Mouse (Mus musculus) liver, adult 2 months (tissue): ENCODE data around the gene Nsun2. TPM values are rescaled to one million over a fixed set of nuclear protein-coding genes. Genes with fewer than 3 reads are reported as not detected.

Source experiments
- DNase-seq: peaks from one replicate; pipeline ENCODE4 v3.0.0-alpha.2; 2011; ENCODE audit warnings: low read depth, low spot score; ENCODE audit errors: extremely low read depth
- H3K27ac ChIP-seq: fragments of 200-500 bp; replicated peaks from 2 replicates; pipeline ENCODE4 v1.5.1; 2012; ENCODE audit warnings: low read depth, mild to moderate bottlenecking, control low read depth, inconsistent platforms, low read length; ENCODE audit not compliant: insufficient read depth
- H3K27me3 ChIP-seq: fragments of 200-500 bp; 2 replicates; pipeline ENCODE4 v1.6.1; 2012; ENCODE audit warnings: mild to moderate bottlenecking, moderate library complexity, low read length, inconsistent platforms; ENCODE audit not compliant: control insufficient read depth, insufficient read depth
- H3K36me3 ChIP-seq: fragments of 200-500 bp; 2 replicates; pipeline ENCODE4 v1.6.1; 2012; ENCODE audit warnings: low read length, inconsistent platforms; ENCODE audit not compliant: control insufficient read depth, insufficient read depth
- H3K4me1 ChIP-seq: fragments of 200-500 bp; 2 replicates; pipeline ENCODE4 v1.6.1; 2011; ENCODE audit warnings: low read length; ENCODE audit not compliant: control insufficient read depth, insufficient read depth
- H3K4me3 ChIP-seq: fragments of 200-500 bp; 2 replicates; pipeline ENCODE4 v1.5.1; 2011; ENCODE audit warnings: low read depth, mild to moderate bottlenecking, control low read depth, low read length, moderate library complexity; ENCODE audit not compliant: insufficient read depth
- H3K79me2 ChIP-seq: fragments of 200-500 bp; 2 replicates; pipeline ENCODE4 v1.6.1; 2012; ENCODE audit warnings: inconsistent platforms, mild to moderate bottlenecking, low read length, moderate library complexity; ENCODE audit not compliant: control insufficient read depth, insufficient read depth
- H3K9ac ChIP-seq: fragments of 200-500 bp; 2 replicates; pipeline ENCODE4 v1.6.1; 2012; ENCODE audit warnings: low read depth, mild to moderate bottlenecking, control low read depth, inconsistent platforms, low read length
- CTCF ChIP-seq: fragments of 200-500 bp; IDR thresholded peaks from 2 replicates; pipeline ENCODE4 v1.5.1; 2011; ENCODE audit warnings: low read depth, low read length, control low read depth
- POLR2A ChIP-seq: fragments of 200-500 bp; IDR thresholded peaks from 2 replicates; pipeline ENCODE4 v1.6.1; 2011; ENCODE audit warnings: low read length, control low read depth; ENCODE audit not compliant: insufficient read depth; ENCODE audit errors: extremely low read depth
- WGBS: fragments of 180-500 bp; shearing (Covaris S2); methylation state at CpG from one replicate; pipeline ENCODE4 v1.1.7; 2018; 5-methylcytosine and 5-hydroxymethylcytosine counted together
- polyA plus RNA-seq: library from polyadenylated mRNA; depleted of rRNA; stranded (reverse); fragments of >200 nt; gene quantifications from 2 replicates; pipeline ENCODE4 v1.2.3, GENCODE M21; 2012
- total RNA-seq: library from RNA; depleted of rRNA; stranded (reverse); fragments of >200 nt; gene quantifications from 2 replicates; pipeline ENCODE4 v1.2.3, GENCODE M21; 2014

Nsun2 gene
- total and polyA plus RNA-seq, 2 experiments = 48.3 to 74.1 TPM

DNA sequence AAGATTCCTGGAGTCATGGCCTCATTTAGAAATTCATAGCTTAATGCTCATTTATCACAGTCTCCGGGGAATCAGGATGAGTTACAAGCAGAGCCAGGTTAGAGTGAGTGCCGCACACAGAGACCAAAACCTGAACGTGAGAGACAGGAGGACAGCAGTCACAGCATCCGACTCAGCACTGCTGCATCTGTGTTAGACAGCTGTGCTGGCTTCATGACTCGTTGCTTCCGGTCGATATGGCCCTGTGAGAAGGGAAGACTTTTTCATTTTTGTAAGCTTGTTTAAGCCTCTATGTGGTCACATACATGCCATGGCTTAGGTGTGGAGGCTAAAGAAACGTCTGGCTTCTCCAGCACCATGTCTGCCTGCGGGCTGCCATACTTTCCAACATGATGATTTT is 104.1 kb downstream of the Nsun2 start:
- H3K27ac ChIP-seq = peak overlapping the region; percentile 94

GRCm38 (mm10) chr13:69638108-69638626 is 104.6 kb downstream of the Nsun2 start:
- no peaks in the 10 kb centered on the region for H3K27me3 ChIP-seq
- peak; percentile 97 for DNase-seq
- 35% methylated on average over 6 of the region's 6 CpGs for WGBS
- H3K27ac ChIP-seq = peak overlapping the region; percentile 94
- peak overlapping the region; percentile 55 for H3K9ac ChIP-seq
- no peaks in the 10 kb centered on the region for H3K79me2 ChIP-seq
- TF ChIP-seq POLR2A (0 out of 2 replicates have a peak, but pooled peaks have one; percentile 7), CTCF (no peak)
- peaks cover 39% of the 10 kb centered on the region for H3K4me1 ChIP-seq
- H3K4me3 ChIP-seq = peak overlapping the region; percentile 10
- peaks cover 19% of the 10 kb centered on the region; the same call in 1 of the 2 replicates for H3K36me3 ChIP-seq

More for the DNA sequence above, 104.1 kb downstream of the Nsun2 start:
- H3K4me1 ChIP-seq = peaks cover 34% of the 10 kb centered on the region
- H3K27me3 ChIP-seq = no peaks in the 10 kb centered on the region
- WGBS = 39% methylated on average over 9 of the region's 9 CpGs
- H3K79me2 ChIP-seq = no peaks in the 10 kb centered on the region
- TF ChIP-seq POLR2A (no peak), CTCF (no peak)
- peak; percentile 59 for DNase-seq
- peaks cover 20% of the 10 kb centered on the region; the same call in 1 of the 2 replicates for H3K36me3 ChIP-seq
- H3K9ac ChIP-seq = peak overlapping the region; percentile 55
- no peak overlapping the region for H3K4me3 ChIP-seq

GRCm38 (mm10) chr13:69639251-69639650 is 105.7 kb downstream of the Nsun2 start:
- Histone ChIP-seq H3K36me3 (peaks cover 11% of the 10 kb centered on the region; the same call in 1 of the 2 replicates), H3K27ac (peak overlapping the region; percentile 98), H3K79me2 (no peaks in the 10 kb centered on the region), H3K27me3 (no peaks in the 10 kb centered on the region), H3K9ac (peak overlapping the region; percentile 58; the same call in 1 of the 2 replicates), H3K4me1 (peaks cover 47% of the 10 kb centered on the region), H3K4me3 (peak overlapping the region; percentile 23)
- WGBS = 54% methylated on average over 5 of the region's 5 CpGs
- TF ChIP-seq CTCF (no peak), POLR2A (no peak)
- DNase-seq = peak; percentile 59

- H3K4me1 ChIP-seq = peaks cover 50% of the 10 kb centered on the region
- H3K36me3 ChIP-seq = peaks cover 7% of the 10 kb centered on the region; the same call in 1 of the 2 replicates
- no peak for TF ChIP-seq POLR2A
- no peak for TF ChIP-seq CTCF
- peak overlapping the region; percentile 4 for H3K4me3 ChIP-seq
- no peaks in the 10 kb centered on the region for H3K79me2 ChIP-seq
- H3K27me3 ChIP-seq = no peaks in the 10 kb centered on the region
- H3K9ac ChIP-seq = peak overlapping the region; percentile 45
- H3K27ac ChIP-seq = peak overlapping the region; percentile 86
- WGBS = 63% methylated on average over 4 of the region's 4 CpGs
- no peak for DNase-seq
Observed at GRCm38 (mm10) chr13:69640126-69640525, 106.6 kb downstream of the Nsun2 start.

DNA sequence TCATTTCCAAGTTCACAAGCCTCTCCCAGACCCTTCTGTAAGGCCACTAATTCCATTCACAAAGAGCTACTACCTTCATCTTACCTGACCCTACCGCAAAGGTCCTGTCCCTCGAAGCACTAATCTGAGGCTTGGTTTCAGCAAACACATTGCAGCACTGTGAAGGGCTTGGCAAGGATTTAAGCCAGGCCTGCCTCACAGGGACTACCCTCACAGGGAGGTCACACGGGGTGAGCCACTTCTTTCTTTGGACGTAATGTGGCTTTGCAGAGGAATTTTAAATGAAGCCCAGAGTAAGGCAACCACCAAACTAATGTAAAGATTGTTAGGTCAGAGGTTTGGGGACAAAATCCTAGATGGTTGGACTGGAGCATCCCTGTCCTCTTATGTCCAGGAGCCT is 107.0 kb downstream of the Nsun2 start:
- Histone ChIP-seq H3K9ac (no peak overlapping the region), H3K79me2 (no peaks in the 10 kb centered on the region), H3K27me3 (no peaks in the 10 kb centered on the region), H3K4me1 (peaks cover 50% of the 10 kb centered on the region), H3K27ac (peak overlapping the region; percentile 91), H3K36me3 (peaks cover 2% of the 10 kb centered on the region; the same call in 1 of the 2 replicates), H3K4me3 (no peak overlapping the region)
- TF ChIP-seq CTCF (no peak), POLR2A (no peak)
- 23% methylated on average over 4 of the region's 4 CpGs for WGBS
- peak; percentile 84 for DNase-seq

DNA sequence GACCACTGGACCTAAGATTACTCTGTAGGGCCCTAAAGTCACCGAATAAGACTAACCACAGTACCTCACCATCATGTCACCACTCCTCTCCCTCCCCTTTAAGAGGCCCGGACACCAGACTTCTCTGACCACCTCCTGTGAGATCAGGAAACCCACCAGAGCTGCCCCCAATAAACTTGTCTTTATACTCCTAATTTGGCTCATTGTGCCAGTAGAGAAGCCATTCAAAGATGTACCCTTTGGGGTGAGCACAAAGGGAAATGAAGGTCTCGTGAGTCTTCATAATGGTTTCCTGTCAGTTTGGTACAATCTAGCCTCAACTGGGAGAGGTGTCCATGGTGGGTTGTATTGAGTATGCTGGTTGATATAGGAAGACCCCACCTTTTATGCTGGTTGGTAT is 107.5 kb downstream of the Nsun2 start:
- Histone ChIP-seq H3K27me3 (no peaks in the 10 kb centered on the region), H3K9ac (peak overlapping the region; percentile 5; the same call in 1 of the 2 replicates), H3K4me1 (peaks cover 50% of the 10 kb centered on the region), H3K79me2 (no peaks in the 10 kb centered on the region), H3K4me3 (no peak overlapping the region), H3K36me3 (no peaks in the 10 kb centered on the region), H3K27ac (peak overlapping the region; percentile 91)
- DNase-seq = no peak
- TF ChIP-seq CTCF (no peak), POLR2A (no peak)
- 72% methylated on average over 3 of the region's 3 CpGs for WGBS
